Mouse (Mus musculus) G1E (cell line): Measurements from ENCODE around the gene Notch2. TPM values are rescaled to one million over a fixed set of nuclear protein-coding genes. Genes with fewer than 3 reads are reported as not detected.

Source experiments
- ATAC-seq: 2 replicates; pipeline ENCODE4 v1.8.0; 2016; ENCODE audit warnings: mild to moderate bottlenecking; ENCODE audit not compliant: insufficient number of reproducible peaks, poor library complexity, low FRiP score, severe bottlenecking; ENCODE audit errors: extremely low read depth
- DNase-seq: peaks from one replicate; pipeline ENCODE4 v3.0.0; 2012; ENCODE audit warnings: low spot score
- H3K27me3 ChIP-seq: 2 replicates; pipeline ENCODE4 v1.6.1; 2012; ENCODE audit warnings: mild to moderate bottlenecking, low read length, inconsistent platforms; ENCODE audit not compliant: insufficient read depth
- H3K36me3 ChIP-seq: replicated peaks from 2 replicates; pipeline ENCODE3; 2012; ENCODE audit warnings: mild to moderate bottlenecking, inconsistent platforms
- H3K4me1 ChIP-seq: 2 replicates; pipeline ENCODE4 v1.6.1; 2012; ENCODE audit warnings: low read depth, low read length, inconsistent platforms, mixed read lengths; ENCODE audit not compliant: insufficient read depth
- H3K4me3 ChIP-seq: 2 replicates; pipeline ENCODE4 v1.5.1; 2012; ENCODE audit warnings: low read depth, mild to moderate bottlenecking, inconsistent platforms, low read length, moderate library complexity, mixed read lengths
- H3K9me3 ChIP-seq: replicated peaks from 2 replicates; pipeline ENCODE4 v1.6.1; 2012; ENCODE audit warnings: inconsistent platforms
- CTCF ChIP-seq: IDR thresholded peaks from 2 replicates; pipeline ENCODE4 v1.5.1; 2012; ENCODE audit warnings: low read depth, low read length, inconsistent platforms, mixed read lengths
- GATA1 ChIP-seq: IDR thresholded peaks from 2 replicates; pipeline ENCODE4 v1.6.1; 2012; ENCODE audit warnings: borderline replicate concordance, low read length, inconsistent platforms, mixed read lengths
- GATA2 ChIP-seq: IDR thresholded peaks from 2 replicates; pipeline ENCODE4 v1.6.1; 2012; ENCODE audit warnings: low read depth, low read length, inconsistent platforms, borderline replicate concordance
- POLR2AphosphoS5 ChIP-seq: IDR thresholded peaks from 2 replicates; pipeline ENCODE4 v1.6.1; 2012; ENCODE audit warnings: low read depth, low read length, inconsistent platforms; ENCODE audit not compliant: insufficient replicate concordance
- TAL1 ChIP-seq: conservative IDR thresholded peaks from 2 replicates; pipeline ENCODE4 v1.6.1; 2012; ENCODE audit warnings: low read depth, low read length, inconsistent platforms, mixed read lengths
- polyA plus RNA-seq: library from polyadenylated mRNA; stranded (reverse); fragments of >175 nt; gene quantifications from 2 replicates; pipeline ENCODE4 v1.2.3, GENCODE M21; 2012
- total RNA-seq, 2 experiments: library from RNA; stranded (forward) in 1 of 2; stranded (reverse) in 1 of 2; fragments of 200-1000 nt in 1 of 2; fragments of >200 nt in 1 of 2; fragmentation: Nextera tagmentation in 1 of 2; gene quantifications; 2 replicates each; pipeline ENCODE4 v1.2.3; 2014 to 2017

Gene Notch2
- total and polyA plus RNA-seq, 3 experiments, result under 0.01 TPM; not detected in 2

- H3K4me1 ChIP-seq, result no peaks in the 10 kb centered on the region
- DNase-seq, result no peak
Measured at GRCm38 (mm10) chr3:98079601-98080215, 66.4 kb downstream of the Notch2 start.

GRCm38 (mm10) chr3:98080630-98081029, 67.3 kb downstream of the Notch2 start:
- H3K27me3 ChIP-seq, result no peaks in the 10 kb centered on the region
- H3K4me3 ChIP-seq, result no peak overlapping the region
- H3K36me3 ChIP-seq, result no peaks in the 10 kb centered on the region
- ATAC-seq, result no peak
- peaks cover 55% of the 10 kb centered on the region for H3K9me3 ChIP-seq
- no peaks in the 10 kb centered on the region for H3K4me1 ChIP-seq
- TF ChIP-seq GATA1 (no peak), POLR2AphosphoS5 (no peak), GATA2 (no peak), CTCF (no peak), TAL1 (no peak)
- no peak for DNase-seq

More at GRCm38 (mm10) chr3:98079601-98080215, 66.4 kb downstream of the Notch2 start:
- peaks cover 57% of the 10 kb centered on the region for H3K9me3 ChIP-seq
- H3K36me3 ChIP-seq, result no peaks in the 10 kb centered on the region
- no peak for ATAC-seq
- no peak overlapping the region for H3K4me3 ChIP-seq
- TF ChIP-seq TAL1 (no peak), GATA2 (no peak), GATA1 (no peak), POLR2AphosphoS5 (no peak), CTCF (no peak)
- no peaks in the 10 kb centered on the region for H3K27me3 ChIP-seq

- TF ChIP-seq GATA2 (no peak), POLR2AphosphoS5 (no peak), TAL1 (no peak), GATA1 (no peak), CTCF (no peak)
Measured at GRCm38 (mm10) chr3:98082188-98082587, 68.9 kb downstream of the Notch2 start.

GRCm38 (mm10) chr3:98082972-98083371, 69.6 kb downstream of the Notch2 start:
- H3K4me3 ChIP-seq, result no peak overlapping the region
- H3K27me3 ChIP-seq, result no peaks in the 10 kb centered on the region
- no peak for TF ChIP-seq POLR2AphosphoS5
- no peak for TF ChIP-seq GATA2
- no peak for TF ChIP-seq TAL1
- no peak for TF ChIP-seq GATA1
- no peak for TF ChIP-seq CTCF
- no peak for DNase-seq
- no peaks in the 10 kb centered on the region for H3K4me1 ChIP-seq
- H3K9me3 ChIP-seq, result peaks cover 63% of the 10 kb centered on the region
- ATAC-seq, result no peak
- H3K36me3 ChIP-seq, result no peaks in the 10 kb centered on the region

More at GRCm38 (mm10) chr3:98082188-98082587, 68.9 kb downstream of the Notch2 start:
- H3K27me3 ChIP-seq, result no peaks in the 10 kb centered on the region
- H3K4me3 ChIP-seq, result no peak overlapping the region
- DNase-seq, result no peak
- H3K36me3 ChIP-seq, result no peaks in the 10 kb centered on the region
- no peaks in the 10 kb centered on the region for H3K4me1 ChIP-seq
- no peak for ATAC-seq
- peaks cover 59% of the 10 kb centered on the region for H3K9me3 ChIP-seq

GRCm38 (mm10) chr3:98084061-98084655, 70.8 kb downstream of the Notch2 start:
- H3K4me3 ChIP-seq, result no peak overlapping the region
- H3K36me3 ChIP-seq, result no peaks in the 10 kb centered on the region
- TF ChIP-seq CTCF (no peak), TAL1 (no peak), GATA1 (no peak), GATA2 (no peak), POLR2AphosphoS5 (no peak)
- no peak for ATAC-seq
- DNase-seq, result no peak
- no peaks in the 10 kb centered on the region for H3K4me1 ChIP-seq
- no peaks in the 10 kb centered on the region for H3K27me3 ChIP-seq
- peaks cover 67% of the 10 kb centered on the region for H3K9me3 ChIP-seq

- Histone ChIP-seq H3K27me3 (no peaks in the 10 kb centered on the region), H3K4me3 (no peak overlapping the region), H3K9me3 (peaks cover 69% of the 10 kb centered on the region), H3K4me1 (no peaks in the 10 kb centered on the region), H3K36me3 (no peaks in the 10 kb centered on the region)
- DNase-seq, result no peak
- no peak for ATAC-seq
- no peak for TF ChIP-seq TAL1
- no peak for TF ChIP-seq GATA2
- TF ChIP-seq CTCF, result no peak
- no peak for TF ChIP-seq POLR2AphosphoS5
- no peak for TF ChIP-seq GATA1
Measured at GRCm38 (mm10) chr3:98084870-98085269, 71.5 kb downstream of the Notch2 start.
